8 mouse cellular contexts compared by ENCODE assay signal in genomic region chr10:81364666-81365065, GRCm38 (mm10). TPM values are rescaled to one million over a fixed set of nuclear protein-coding genes. Genes with fewer than 3 reads are reported as not detected.
A peak's percentile ranks its signal among the peaks of the same experiment; 100 is the strongest.
DNase-seq lines count a peak whose midpoint lies in the region; ATAC-seq and TF ChIP-seq lines count a peak whose summit lies in the region.

No protein-coding gene starts in this region.

- H3K4me2 ChIP-seq in neural tube, embryonic 11.5 days (ENCODE audit: low read depth), result peak overlapping the region; percentile 50
- peak overlapping the region; percentile 68 for H3K4me2 ChIP-seq in heart, embryonic 16.5 days (ENCODE audit: low read depth, low read length)
- peak overlapping the region; percentile 82; the same call in 1 of the 2 replicates for H3K4me2 ChIP-seq in liver, embryonic 14.5 days (ENCODE audit: low read depth)

- H3K9me3 ChIP-seq in neural tube, embryonic 11.5 days (ENCODE audit: control insufficient read depth, low read length), result no peaks in the 10 kb centered on the region
- no peaks in the 10 kb centered on the region for H3K9me3 ChIP-seq in heart, embryonic 16.5 days (replicated peaks; ENCODE audit: control insufficient read depth, low read length)
- no peaks in the 10 kb centered on the region for H3K9me3 ChIP-seq in liver, embryonic 14.5 days (ENCODE audit: control insufficient read depth, low read length)

- peaks cover 30% of the 10 kb centered on the region for H3K4me1 ChIP-seq in neural tube, embryonic 11.5 days (ENCODE audit: control insufficient read depth, insufficient read depth, low read length)
- peaks cover 37% of the 10 kb centered on the region for H3K4me1 ChIP-seq in heart, embryonic 16.5 days (ENCODE audit: control insufficient read depth, insufficient read depth, low read length)
- H3K4me1 ChIP-seq in liver, embryonic 14.5 days (replicated peaks; ENCODE audit: control insufficient read depth in 2 of 2, insufficient read depth in 2 of 2, low read length in 1 of 2), result peaks cover 46 to 49% of the 10 kb centered on the region in 2 experiments

- no peak overlapping the region for H3K27ac ChIP-seq in neural tube, embryonic 11.5 days (ENCODE audit: low read depth, low read length)
- 0 out of 2 replicates have a peak overlapping the region, but pooled peaks have one; percentile 4 for H3K27ac ChIP-seq in heart, embryonic 16.5 days (ENCODE audit: low read length)
- peak overlapping the region; percentile 45 for H3K27ac ChIP-seq in liver, embryonic 14.5 days

- TF ChIP-seq CTCF in liver, embryonic 14.5 days (IDR thresholded peaks at IDR 0.05; ENCODE audit: low read depth), result no peak

- DNase-seq in neural tube, embryonic 11.5 days (ENCODE audit: low spot score), result no peak
- DNase-seq in neural tube, embryonic 10.5 days (ENCODE audit: extremely low spot score, low spot score), result no peak
- no peak for DNase-seq in liver, embryonic 14.5 days (ENCODE audit: low read depth in 3 of 3, low spot score in 3 of 3)
- peak; percentile 63 for DNase-seq in testis, postnatal 10 days (ENCODE audit: low spot score)
- DNase-seq in thymus, adult 18-20 months, result no peak
- no peak for DNase-seq in c-Kit-positive CD71-positive TER-119-positive erythroid progenitor cells, embryonic 14.5 days (ENCODE audit: low spot score)

- 0 out of 2 replicates have a peak, but pooled peaks have one; percentile 6 for ATAC-seq in neural tube, embryonic 11.5 days (ENCODE audit: insufficient read depth, low FRiP score, low TSS enrichment)
- ATAC-seq in heart, embryonic 16.5 days (replicated peaks; ENCODE audit: extremely low read depth, insufficient read depth, low FRiP score), result no peak
- ATAC-seq in liver, embryonic 14.5 days (ENCODE audit: insufficient read depth), result no peak
- ATAC-seq in megakaryocyte-erythroid progenitor cell, adult 5-6 weeks (replicated peaks; ENCODE audit: low FRiP score, low TSS enrichment, poor library complexity, severe bottlenecking), result no peak

- TF ChIP-seq EP300 in liver, embryonic 14.5 days (IDR thresholded peaks at IDR 0.05; ENCODE audit: low read depth), result no peak

- H3K27me3 ChIP-seq in neural tube, embryonic 11.5 days (ENCODE audit: control insufficient read depth, insufficient read depth, low read length), result peaks cover 15% of the 10 kb centered on the region
- H3K27me3 ChIP-seq in heart, embryonic 16.5 days (ENCODE audit: control insufficient read depth, insufficient read depth, low read length), result no peaks in the 10 kb centered on the region
- H3K27me3 ChIP-seq in liver, embryonic 14.5 days (ENCODE audit: control insufficient read depth, insufficient read depth, low read length), result no peaks in the 10 kb centered on the region

- peak overlapping the region; percentile 15 for H3K4me3 ChIP-seq in neural tube, embryonic 11.5 days (ENCODE audit: low read depth, low read length)
- peak overlapping the region; percentile 46 for H3K4me3 ChIP-seq in heart, embryonic 16.5 days (ENCODE audit: low read length)
- H3K4me3 ChIP-seq in liver, embryonic 14.5 days (ENCODE audit: insufficient read depth in 1 of 2, low read depth in 2 of 2, low read length in 2 of 2), result no peak overlapping the region

- peaks cover 22% of the 10 kb centered on the region for H3K36me3 ChIP-seq in neural tube, embryonic 11.5 days (ENCODE audit: control insufficient read depth, insufficient read depth, low read length)
- H3K36me3 ChIP-seq in heart, embryonic 16.5 days (ENCODE audit: control insufficient read depth, insufficient read depth), result peaks cover 40% of the 10 kb centered on the region
- peaks cover 60% of the 10 kb centered on the region for H3K36me3 ChIP-seq in liver, embryonic 14.5 days (replicated peaks; ENCODE audit: control insufficient read depth, insufficient read depth, low read depth)

- 12% methylated on average over 27 of the region's 28 CpGs for WGBS in neural tube, embryonic 11.5 days
- WGBS in heart, embryonic 16.5 days, result 17% methylated on average over 28 of the region's 28 CpGs
- 50% methylated on average over 28 of the region's 28 CpGs for WGBS in liver, embryonic 14.5 days (ENCODE audit: insufficient replicate concordance)

- peak overlapping the region; percentile 37; the same call in 1 of the 2 replicates for H3K9ac ChIP-seq in neural tube, embryonic 11.5 days (ENCODE audit: low read length)
- peak overlapping the region; percentile 70 for H3K9ac ChIP-seq in heart, embryonic 16.5 days (ENCODE audit: low read length)
- H3K9ac ChIP-seq in liver, embryonic 14.5 days (replicated peaks), result no peak overlapping the region

RNA-seq across cellular contexts. Expression of gene 4930404N11Rik, which starts 0.9 kb away (rescaled TPM):
- polyA plus RNA-seq in neural tube, embryonic 11.5 days (2014; fragmentation: Nextera tagmentation; extraction: Ambion mirVana), result 0.20 and 0.50 TPM in 2 replicates
- 1.8 and 1.9 TPM in 2 replicates for polyA plus RNA-seq in heart, embryonic 16.5 days (2015; fragmentation: Nextera tagmentation; extraction: Ambion mirVana)
- polyA plus RNA-seq in liver, embryonic 14.5 days (2012; rRNA removed), result 0.55 and 0.78 TPM in 2 replicates
- 0.44 and 0.60 TPM in 2 replicates for polyA plus RNA-seq in liver, embryonic 14.5 days (2014; fragmentation: Nextera tagmentation; extraction: Ambion mirVana)
- total RNA-seq in megakaryocyte-erythroid progenitor cell, adult 5-6 weeks (2014; fragmentation: Nextera tagmentation), result 0.70 TPM in 1 of 2 replicates, not detected in the other
- 1.9 TPM in 1 of 2 replicates, not detected in the other for total RNA-seq in megakaryocyte-erythroid progenitor cell, adult 5-6 weeks (2017)

RNA-seq across cellular contexts. Expression of gene Mfsd12, which starts 7.4 kb away (rescaled TPM):
- 5.3 and 5.7 TPM in 2 replicates for polyA plus RNA-seq in neural tube, embryonic 11.5 days (2014; fragmentation: Nextera tagmentation; extraction: Ambion mirVana)
- polyA plus RNA-seq in heart, embryonic 16.5 days (2015; fragmentation: Nextera tagmentation; extraction: Ambion mirVana), result 16.5 and 17.6 TPM in 2 replicates
- 8.4 and 9.3 TPM in 2 replicates for polyA plus RNA-seq in liver, embryonic 14.5 days (2012; rRNA removed)
- 6.1 and 8.3 TPM in 2 replicates for polyA plus RNA-seq in liver, embryonic 14.5 days (2014; fragmentation: Nextera tagmentation; extraction: Ambion mirVana)
- 15.7 and 16.4 TPM in 2 replicates for total RNA-seq in megakaryocyte-erythroid progenitor cell, adult 5-6 weeks (2014; fragmentation: Nextera tagmentation)
- 13.9 and 14.1 TPM in 2 replicates for total RNA-seq in megakaryocyte-erythroid progenitor cell, adult 5-6 weeks (2017)

RNA-seq across cellular contexts. Expression of gene Fzr1, which starts 13.7 kb away (rescaled TPM):
- polyA plus RNA-seq in neural tube, embryonic 11.5 days (2014; fragmentation: Nextera tagmentation; extraction: Ambion mirVana), result 112 and 120 TPM in 2 replicates
- polyA plus RNA-seq in heart, embryonic 16.5 days (2015; fragmentation: Nextera tagmentation; extraction: Ambion mirVana), result 74.6 and 82.8 TPM in 2 replicates
- polyA plus RNA-seq in liver, embryonic 14.5 days (2012; rRNA removed), result 73.1 and 86.2 TPM in 2 replicates
- polyA plus RNA-seq in liver, embryonic 14.5 days (2014; fragmentation: Nextera tagmentation; extraction: Ambion mirVana), result 80.5 and 85.2 TPM in 2 replicates
- 28.5 and 50.0 TPM in 2 replicates for total RNA-seq in megakaryocyte-erythroid progenitor cell, adult 5-6 weeks (2014; fragmentation: Nextera tagmentation)
- total RNA-seq in megakaryocyte-erythroid progenitor cell, adult 5-6 weeks (2017), result 12.2 and 14.9 TPM in 2 replicates

RNA-seq across cellular contexts. Expression of gene Hmg20b, which starts 14.4 kb away (rescaled TPM):
- polyA plus RNA-seq in neural tube, embryonic 11.5 days (2014; fragmentation: Nextera tagmentation; extraction: Ambion mirVana), result 104 and 110 TPM in 2 replicates
- 86.5 and 86.8 TPM in 2 replicates for polyA plus RNA-seq in heart, embryonic 16.5 days (2015; fragmentation: Nextera tagmentation; extraction: Ambion mirVana)
- polyA plus RNA-seq in liver, embryonic 14.5 days (2012; rRNA removed), result 20.6 and 24.9 TPM in 2 replicates
- polyA plus RNA-seq in liver, embryonic 14.5 days (2014; fragmentation: Nextera tagmentation; extraction: Ambion mirVana), result 20.3 and 23.7 TPM in 2 replicates
- total RNA-seq in megakaryocyte-erythroid progenitor cell, adult 5-6 weeks (2014; fragmentation: Nextera tagmentation), result 25.7 and 37.6 TPM in 2 replicates
- total RNA-seq in megakaryocyte-erythroid progenitor cell, adult 5-6 weeks (2017), result 44.2 and 61.1 TPM in 2 replicates

RNA-seq across cellular contexts. Expression of gene Dohh, which starts 19.6 kb away (rescaled TPM):
- polyA plus RNA-seq in neural tube, embryonic 11.5 days (2014; fragmentation: Nextera tagmentation; extraction: Ambion mirVana), result 64.1 and 76.1 TPM in 2 replicates
- polyA plus RNA-seq in heart, embryonic 16.5 days (2015; fragmentation: Nextera tagmentation; extraction: Ambion mirVana), result 83.4 and 86.2 TPM in 2 replicates
- 29.8 and 32.2 TPM in 2 replicates for polyA plus RNA-seq in liver, embryonic 14.5 days (2012; rRNA removed)
- 35.0 and 39.7 TPM in 2 replicates for polyA plus RNA-seq in liver, embryonic 14.5 days (2014; fragmentation: Nextera tagmentation; extraction: Ambion mirVana)
- 12.3 and 31.4 TPM in 2 replicates for total RNA-seq in megakaryocyte-erythroid progenitor cell, adult 5-6 weeks (2014; fragmentation: Nextera tagmentation)
- total RNA-seq in megakaryocyte-erythroid progenitor cell, adult 5-6 weeks (2017), result 31.2 and 37.8 TPM in 2 replicates

Comparison
In these comparisons a context has a peak if more than half of its experiments do, and no peak if none do; other contexts are left out.
1. H3K4me3 ChIP-seq: peak in neural tube, embryonic 11.5 days (single experiment) and heart, embryonic 16.5 days (single experiment); none in liver, embryonic 14.5 days (0 of 2).
2. Peak in every context shown above with its lines, with median percentiles within 50 percentile points of each other: H3K4me2 ChIP-seq.